Mouse (Mus musculus) heart, embryonic 12.5 days (tissue): ENCODE results near the gene Kncn. TPM values are rescaled to one million over a fixed set of nuclear protein-coding genes. Genes with fewer than 3 reads are reported as not detected.

Experiments
- ATAC-seq: fragments of 200-750 bp; cut with Nextera tagmentation; 2 replicates; pipeline ENCODE4 v1.8.0; 2017; ENCODE audit warnings: moderate TSS enrichment, moderate library complexity; ENCODE audit not compliant: insufficient number of reproducible peaks, low FRiP score
- H3K27ac ChIP-seq: fragments of 300-500 bp; sonication (generic); 2 replicates; pipeline ENCODE4 v1.5.1; 2016; ENCODE audit warnings: mild to moderate bottlenecking, moderate library complexity; ENCODE audit not compliant: poor library complexity, severe bottlenecking
- H3K27me3 ChIP-seq: fragments of 300-500 bp; sonication (generic); replicated peaks from 2 replicates; pipeline ENCODE4 v1.6.1; 2016; ENCODE audit warnings: mild to moderate bottlenecking, moderate library complexity
- H3K36me3 ChIP-seq: fragments of 300-500 bp; sonication (generic); 2 replicates; pipeline ENCODE4 v1.6.1; 2016; ENCODE audit warnings: mild to moderate bottlenecking, moderate library complexity
- H3K4me1 ChIP-seq: fragments of 300-500 bp; sonication (generic); replicated peaks from 2 replicates; pipeline ENCODE4 v1.6.1; 2016; ENCODE audit warnings: mild to moderate bottlenecking
- H3K4me2 ChIP-seq: fragments of 300-500 bp; sonication (generic); 2 replicates; pipeline ENCODE4 v1.6.1; 2016; ENCODE audit warnings: mild to moderate bottlenecking, moderate library complexity
- H3K4me3 ChIP-seq: fragments of 300-500 bp; sonication (generic); 2 replicates; pipeline ENCODE4 v1.5.1; 2016; ENCODE audit warnings: mild to moderate bottlenecking
- H3K9ac ChIP-seq: fragments of 300-500 bp; sonication (generic); 2 replicates; pipeline ENCODE4 v1.6.1; 2016; ENCODE audit warnings: mild to moderate bottlenecking, moderate library complexity
- H3K9me3 ChIP-seq: fragments of 300-500 bp; sonication (generic); replicated peaks from 2 replicates; pipeline ENCODE4 v1.6.1; 2016; ENCODE audit warnings: mild to moderate bottlenecking, moderate library complexity
- WGBS: fragments of 180-500 bp; shearing (Covaris S2); methylation state at CpG from one replicate; pipeline ENCODE4 v1.1.7; 2016; 5-methylcytosine and 5-hydroxymethylcytosine counted together
- polyA plus RNA-seq: library from polyadenylated mRNA; unstranded; fragments of >200 nt; fragmentation: Nextera tagmentation; extraction: Ambion mirVana; gene quantifications from 2 replicates; pipeline ENCODE4 v1.2.1, GENCODE M21; 2016

The Kncn gene
- polyA plus RNA-seq, 1 experiment from 2014 or later = not detected

DNA sequence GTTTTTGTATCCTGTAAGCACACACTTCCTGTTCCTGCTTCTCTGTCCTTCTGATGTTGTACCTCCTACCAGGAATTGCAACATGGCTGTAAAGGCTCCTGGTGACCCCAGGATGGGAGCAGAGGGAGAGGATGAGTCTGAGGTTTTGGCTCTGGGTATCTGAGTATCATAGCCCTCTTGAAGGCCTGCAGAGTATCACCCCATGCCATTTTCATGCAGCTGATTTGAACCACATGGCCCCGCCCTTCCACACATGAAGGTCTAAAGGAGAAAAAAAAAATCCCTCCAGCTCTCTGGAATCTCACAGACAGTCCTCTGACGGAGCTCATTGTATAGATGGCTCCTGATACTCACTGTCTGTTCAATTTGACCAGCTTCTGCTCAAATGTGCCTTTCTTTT lies 34.1 kb upstream of the Kncn start:
- ATAC-seq = no peak
- peaks cover 2% of the 10 kb centered on the region; the same call in 1 of the 2 replicates for H3K36me3 ChIP-seq
- 69% methylated on average over 2 of the region's 2 CpGs for WGBS
- no peak overlapping the region for H3K9ac ChIP-seq
- H3K4me2 ChIP-seq = no peak overlapping the region
- peaks cover 41% of the 10 kb centered on the region for H3K4me1 ChIP-seq
- H3K9me3 ChIP-seq = no peaks in the 10 kb centered on the region
- no peak overlapping the region for H3K4me3 ChIP-seq
- 0 out of 2 replicates have a peak, but pooled peaks cover 8% of the 10 kb centered on the region for H3K27me3 ChIP-seq
- H3K27ac ChIP-seq = no peak overlapping the region

DNA sequence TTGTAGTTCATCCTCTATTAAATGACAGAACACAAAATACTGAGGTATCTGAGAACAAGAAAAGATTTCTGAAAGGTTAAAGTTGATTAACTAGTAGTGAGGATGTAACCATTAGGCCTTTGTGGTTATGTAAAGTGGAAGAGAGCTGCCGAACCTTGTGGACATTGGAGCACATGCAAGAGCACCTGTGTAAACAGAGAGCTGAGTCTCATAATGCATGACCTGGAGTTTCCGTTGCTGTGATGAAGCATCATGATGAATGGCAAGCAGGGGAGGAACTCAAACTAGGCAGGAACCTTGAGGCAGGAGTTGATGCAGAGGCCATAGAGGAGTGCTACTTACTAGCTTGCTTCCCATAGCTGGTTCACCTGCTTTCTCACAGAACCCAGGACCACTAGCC lies 33.6 kb upstream of the Kncn start:
- Histone ChIP-seq H3K9me3 (no peaks in the 10 kb centered on the region), H3K27me3 (0 out of 2 replicates have a peak, but pooled peaks cover 8% of the 10 kb centered on the region), H3K4me1 (peaks cover 46% of the 10 kb centered on the region), H3K4me2 (no peak overlapping the region), H3K4me3 (no peak overlapping the region), H3K27ac (no peak overlapping the region), H3K9ac (no peak overlapping the region), H3K36me3 (peaks cover 2% of the 10 kb centered on the region; the same call in 1 of the 2 replicates)
- no peak for ATAC-seq
- WGBS = 62% methylated on average over 2 of the region's 2 CpGs

DNA sequence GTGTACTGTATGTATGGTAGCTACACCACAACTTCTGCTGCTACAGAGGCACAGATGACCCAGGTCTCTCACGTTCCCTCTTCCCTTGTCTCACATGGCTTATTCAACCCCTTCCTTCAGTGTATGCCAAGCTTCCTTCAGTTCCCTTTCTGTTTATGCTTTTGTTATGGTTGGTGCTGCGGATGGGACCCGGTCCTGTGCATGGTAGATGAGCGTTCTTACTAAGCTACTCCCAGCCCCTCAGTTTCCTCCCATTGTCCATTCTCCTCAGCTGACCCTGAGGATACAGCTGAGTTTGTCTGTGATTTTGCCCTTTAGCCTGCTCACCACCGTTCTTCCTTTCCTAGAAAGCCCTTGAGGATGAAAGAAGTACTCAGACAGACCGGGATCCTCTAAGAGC lies 32.6 kb upstream of the Kncn start:
- no peak overlapping the region for H3K27ac ChIP-seq
- H3K9me3 ChIP-seq = no peaks in the 10 kb centered on the region
- H3K36me3 ChIP-seq = peaks cover 2% of the 10 kb centered on the region; the same call in 1 of the 2 replicates
- no peak overlapping the region for H3K9ac ChIP-seq
- H3K4me2 ChIP-seq = no peak overlapping the region
- H3K27me3 ChIP-seq = 0 out of 2 replicates have a peak, but pooled peaks cover 8% of the 10 kb centered on the region
- no peak for ATAC-seq
- WGBS = 70% methylated on average over 6 of the region's 6 CpGs
- peaks cover 54% of the 10 kb centered on the region for H3K4me1 ChIP-seq
- H3K4me3 ChIP-seq = no peak overlapping the region

DNA sequence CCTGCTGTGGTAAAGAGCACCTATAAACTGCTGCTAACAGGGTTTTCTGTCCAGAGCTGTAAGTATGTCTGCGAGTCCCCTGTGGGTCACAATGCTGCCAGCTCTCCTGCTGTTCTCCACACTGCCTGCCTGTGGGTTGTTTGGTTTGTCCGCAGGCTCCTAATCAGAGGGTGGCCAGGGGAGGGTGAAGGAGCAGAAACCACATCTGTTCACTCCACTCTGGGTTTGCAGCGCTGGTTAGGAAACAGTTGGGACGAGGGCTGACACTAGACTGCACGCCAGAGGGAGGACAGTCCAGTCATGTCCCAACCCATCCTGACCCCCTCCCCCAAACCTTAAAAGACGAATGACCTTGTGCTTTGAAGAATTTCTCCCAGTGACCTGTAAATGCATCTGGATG lies 29.1 kb upstream of the Kncn start:
- no peaks in the 10 kb centered on the region for H3K9me3 ChIP-seq
- H3K27me3 ChIP-seq = 0 out of 2 replicates have a peak, but pooled peaks cover 8% of the 10 kb centered on the region
- no peak overlapping the region for H3K4me2 ChIP-seq
- peaks cover 30% of the 10 kb centered on the region for H3K36me3 ChIP-seq
- H3K4me3 ChIP-seq = no peak overlapping the region
- H3K4me1 ChIP-seq = peaks cover 32% of the 10 kb centered on the region
- H3K27ac ChIP-seq = no peak overlapping the region
- no peak overlapping the region for H3K9ac ChIP-seq
- 0 out of 2 replicates have a peak, but pooled peaks have one; percentile 23 for ATAC-seq
- 40% methylated on average over 6 of the region's 6 CpGs for WGBS

DNA sequence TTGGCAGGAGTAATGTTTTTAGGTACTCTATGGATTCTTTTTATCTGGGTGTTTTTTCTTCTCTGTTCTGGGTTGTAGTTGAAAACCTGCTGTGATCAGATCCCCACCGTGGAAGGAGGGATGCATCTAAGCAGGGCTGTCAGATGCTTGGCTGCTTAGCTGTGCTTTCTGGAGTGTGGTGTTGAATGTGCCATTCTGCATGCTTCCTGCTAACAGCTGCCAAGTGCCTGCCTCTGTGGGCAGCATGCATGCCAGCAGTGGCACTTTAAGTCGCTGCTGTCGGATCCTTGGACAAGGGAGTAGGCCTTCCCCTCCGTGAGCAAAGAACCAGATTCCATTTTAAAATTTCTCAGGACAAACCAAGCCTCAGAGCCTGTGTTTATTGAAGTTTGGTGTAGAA lies 28.6 kb upstream of the Kncn start:
- H3K4me3 ChIP-seq = no peak overlapping the region
- H3K36me3 ChIP-seq = peaks cover 34% of the 10 kb centered on the region
- 62% methylated on average over 4 of the region's 4 CpGs for WGBS
- 0 out of 2 replicates have a peak, but pooled peaks cover 8% of the 10 kb centered on the region for H3K27me3 ChIP-seq
- H3K9ac ChIP-seq = no peak overlapping the region
- no peak overlapping the region for H3K4me2 ChIP-seq
- H3K27ac ChIP-seq = no peak overlapping the region; the same call in 1 of the 2 replicates
- peaks cover 29% of the 10 kb centered on the region for H3K4me1 ChIP-seq
- no peak for ATAC-seq
- H3K9me3 ChIP-seq = no peaks in the 10 kb centered on the region

DNA sequence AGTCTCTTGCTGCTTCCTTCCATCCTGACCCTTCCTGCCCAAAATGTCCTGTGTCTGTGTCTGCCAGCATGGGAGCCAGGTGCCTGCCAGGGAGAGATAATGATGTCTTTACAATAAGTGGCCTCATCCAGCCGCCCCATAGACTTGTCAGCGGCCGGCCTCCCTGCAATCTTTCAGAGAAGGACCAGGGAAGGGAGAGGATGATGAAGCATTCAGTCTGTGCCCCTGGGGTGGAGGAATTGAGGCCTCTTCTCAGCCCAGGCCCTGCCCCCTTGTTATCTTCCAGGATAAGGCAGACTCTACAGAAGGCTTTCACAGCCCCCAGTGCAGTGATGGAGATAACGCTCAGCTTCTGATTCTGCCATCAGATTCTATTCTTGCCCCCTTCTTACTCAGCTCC lies 27.9 kb upstream of the Kncn start:
- peak; percentile 87 for ATAC-seq
- no peak overlapping the region for H3K4me3 ChIP-seq
- no peaks in the 10 kb centered on the region for H3K9me3 ChIP-seq
- H3K27ac ChIP-seq = no peak overlapping the region
- 0 out of 2 replicates have a peak, but pooled peaks cover 8% of the 10 kb centered on the region for H3K27me3 ChIP-seq
- H3K4me1 ChIP-seq = peaks cover 29% of the 10 kb centered on the region
- 26% methylated on average over 4 of the region's 4 CpGs for WGBS
- H3K4me2 ChIP-seq = no peak overlapping the region
- peaks cover 40% of the 10 kb centered on the region for H3K36me3 ChIP-seq
- H3K9ac ChIP-seq = no peak overlapping the region

DNA sequence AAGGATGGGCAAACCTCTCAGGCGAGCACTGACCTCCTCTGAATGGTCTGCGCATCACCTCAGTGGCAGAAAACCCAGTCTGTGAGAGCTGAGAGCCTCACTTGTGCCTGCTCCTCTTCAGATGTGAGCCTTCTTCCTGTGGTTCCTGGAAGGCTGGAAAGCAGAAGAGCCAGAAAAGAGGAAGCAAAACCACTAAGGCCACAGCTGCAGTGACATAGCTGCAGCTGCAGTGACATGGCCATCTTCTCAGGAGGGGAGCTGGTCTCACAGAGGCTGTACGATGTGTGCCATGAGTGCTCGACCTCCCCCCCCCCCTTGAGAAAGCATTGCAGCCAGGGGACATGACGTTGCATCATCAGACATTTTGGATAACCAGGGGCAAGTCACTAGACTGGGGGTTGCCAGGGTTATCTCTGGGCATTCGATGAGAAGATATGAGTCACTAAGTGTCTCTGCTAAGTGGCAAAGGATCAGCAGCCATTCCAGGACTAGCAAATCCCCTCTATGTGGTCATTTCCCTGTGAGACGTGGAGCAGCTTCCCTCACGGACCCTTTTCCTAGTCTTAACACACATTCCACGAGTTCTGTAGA lies 26.8 kb upstream of the Kncn start:
- no peak overlapping the region for H3K27ac ChIP-seq
- H3K9me3 ChIP-seq = no peaks in the 10 kb centered on the region
- 65% methylated on average over 9 of the region's 9 CpGs for WGBS
- 0 out of 2 replicates have a peak, but pooled peaks cover 8% of the 10 kb centered on the region for H3K27me3 ChIP-seq
- ATAC-seq = no peak
- peaks cover 37% of the 10 kb centered on the region for H3K36me3 ChIP-seq
- H3K9ac ChIP-seq = no peak overlapping the region
- H3K4me2 ChIP-seq = no peak overlapping the region
- no peak overlapping the region for H3K4me3 ChIP-seq
- H3K4me1 ChIP-seq = peaks cover 23% of the 10 kb centered on the region

DNA sequence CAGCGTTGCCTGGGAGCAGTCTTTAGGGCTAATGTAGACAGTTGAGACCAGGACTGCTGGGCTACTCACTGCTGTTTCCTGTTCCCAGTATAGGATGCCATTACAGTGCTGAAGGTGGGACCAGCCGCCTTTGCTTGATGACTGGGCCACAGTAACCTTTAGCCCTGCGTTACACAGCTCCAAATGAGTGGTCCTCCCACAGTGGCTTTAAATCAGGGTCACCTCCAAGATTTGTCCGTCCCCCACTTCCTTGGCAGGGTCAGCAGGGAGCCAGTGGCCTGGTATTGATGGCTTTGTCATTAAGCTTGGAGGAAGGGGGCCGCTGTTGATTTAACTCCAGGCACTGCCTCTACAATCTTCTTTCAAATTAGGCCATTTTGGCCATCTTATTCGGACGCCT lies 20.8 kb upstream of the Kncn start:
- no peaks in the 10 kb centered on the region for H3K9me3 ChIP-seq
- no peak overlapping the region for H3K9ac ChIP-seq
- peaks cover 58% of the 10 kb centered on the region for H3K36me3 ChIP-seq
- H3K4me1 ChIP-seq = no peaks in the 10 kb centered on the region
- H3K4me2 ChIP-seq = no peak overlapping the region
- H3K27me3 ChIP-seq = no peaks in the 10 kb centered on the region
- H3K4me3 ChIP-seq = no peak overlapping the region
- 79% methylated on average over 7 of the region's 7 CpGs for WGBS
- no peak overlapping the region for H3K27ac ChIP-seq
- ATAC-seq = no peak

DNA sequence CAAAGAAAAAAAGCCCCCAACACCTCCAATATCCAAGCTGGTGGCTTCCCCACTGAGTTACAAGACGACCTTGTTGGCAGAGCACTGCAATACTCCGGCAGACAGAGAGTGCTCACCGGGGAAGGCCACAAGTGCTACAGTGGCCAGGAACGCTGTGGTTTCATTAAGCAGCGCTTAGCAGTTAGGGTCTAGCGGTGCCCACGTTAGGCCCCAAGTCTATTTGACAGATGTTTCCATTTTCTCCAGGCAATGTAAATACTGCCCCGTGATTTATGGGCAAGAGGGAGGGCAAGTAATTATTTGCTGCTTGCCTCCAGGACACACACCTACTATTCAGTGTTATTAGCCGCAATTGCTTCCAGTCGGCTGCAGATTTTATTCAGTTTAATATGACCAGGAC lies 20.3 kb upstream of the Kncn start:
- 73% methylated on average over 10 of the region's 10 CpGs for WGBS
- Histone ChIP-seq H3K27ac (no peak overlapping the region), H3K4me3 (no peak overlapping the region), H3K4me1 (no peaks in the 10 kb centered on the region), H3K9ac (no peak overlapping the region), H3K9me3 (no peaks in the 10 kb centered on the region), H3K36me3 (peaks cover 56% of the 10 kb centered on the region), H3K4me2 (no peak overlapping the region), H3K27me3 (no peaks in the 10 kb centered on the region)
- ATAC-seq = no peak

DNA sequence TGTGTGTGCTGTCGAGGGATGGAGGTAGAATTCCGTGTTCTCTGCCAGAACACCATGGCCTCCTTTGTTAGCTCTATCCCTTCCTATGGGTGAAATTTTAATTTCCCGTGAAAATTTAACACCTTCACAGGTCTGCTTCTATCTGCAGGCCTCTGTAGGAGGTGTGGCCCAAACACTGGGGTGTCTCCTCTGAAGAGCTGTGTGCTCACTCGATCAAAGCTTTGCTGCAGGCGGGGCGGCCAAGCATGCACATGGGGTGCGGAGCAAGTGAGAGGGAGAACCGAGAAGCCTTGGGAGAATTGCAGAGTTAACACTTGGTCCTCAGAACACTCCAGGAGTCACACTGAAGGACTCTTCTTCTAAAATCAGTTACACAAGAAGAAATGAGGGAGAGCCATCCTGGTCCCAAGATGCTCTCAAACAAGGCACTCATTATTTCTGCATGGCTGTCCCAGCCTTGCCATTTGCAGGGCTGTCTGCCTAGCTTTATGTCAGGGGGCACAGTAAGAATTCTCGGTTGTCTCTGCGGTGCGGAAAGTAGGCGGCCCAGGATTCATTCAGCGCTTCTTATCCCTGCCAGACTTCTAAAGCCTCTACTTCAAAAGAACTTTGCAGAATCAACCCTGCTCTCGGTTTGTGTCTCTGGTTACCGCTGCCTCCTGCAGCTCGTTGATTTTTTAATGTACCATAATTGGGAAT lies 14.5 kb upstream of the Kncn start:
- no peaks in the 10 kb centered on the region for H3K4me1 ChIP-seq

DNA sequence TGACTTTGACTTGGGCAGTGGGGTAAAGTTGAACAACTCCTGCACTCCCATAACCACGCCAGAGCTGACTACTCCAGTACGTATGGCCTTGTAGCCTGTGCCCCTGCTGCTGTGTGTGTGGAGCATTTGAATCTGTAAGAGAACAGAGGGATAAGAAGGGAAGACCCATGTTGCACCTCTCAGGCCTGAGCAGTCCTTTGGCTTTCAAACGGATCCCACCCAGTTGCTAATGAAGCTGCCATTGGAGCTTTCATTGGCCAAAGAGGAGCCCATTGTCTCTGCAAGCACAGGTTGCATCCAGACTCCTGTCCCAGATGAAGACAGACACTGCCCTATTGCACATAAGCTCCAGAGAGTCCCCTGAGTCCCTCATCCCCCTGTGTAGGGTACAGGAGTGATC lies 11.0 kb upstream of the Kncn start:
- Histone ChIP-seq H3K27me3 (peaks cover 4% of the 10 kb centered on the region; the same call in 1 of the 2 replicates), H3K27ac (no peak overlapping the region), H3K9ac (no peak overlapping the region), H3K4me1 (peaks cover 8% of the 10 kb centered on the region), H3K4me2 (no peak overlapping the region), H3K36me3 (peaks cover 41% of the 10 kb centered on the region), H3K4me3 (no peak overlapping the region), H3K9me3 (no peaks in the 10 kb centered on the region)
- WGBS = 82% methylated on average over 3 of the region's 3 CpGs
- no peak for ATAC-seq

More for the DNA sequence above, 14.5 kb upstream of the Kncn start:
- WGBS = 43% methylated on average over 16 of the region's 16 CpGs
- Histone ChIP-seq H3K4me2 (no peak overlapping the region), H3K27ac (no peak overlapping the region), H3K27me3 (no peaks in the 10 kb centered on the region), H3K9ac (no peak overlapping the region), H3K9me3 (no peaks in the 10 kb centered on the region), H3K4me3 (no peak overlapping the region), H3K36me3 (peaks cover 40% of the 10 kb centered on the region)
- ATAC-seq = no peak
